Mouse (Mus musculus) stomach, postnatal 0 days (tissue): ENCODE measurements around the gene Pros1. TPM values are rescaled to one million over a fixed set of nuclear protein-coding genes. Genes with fewer than 3 reads are reported as not detected.

Experiments
- ATAC-seq: fragments of 200-750 bp; cut with Nextera tagmentation; 2 replicates; pipeline ENCODE4 v1.8.0; 2017; ENCODE audit not compliant: low FRiP score, low TSS enrichment
- DNase-seq: peaks from one replicate; pipeline ENCODE4 v3.0.0-alpha.2; 2016; ENCODE audit warnings: low spot score
- H3K27ac ChIP-seq: fragments of 300-500 bp; sonication (generic); replicated peaks from 2 replicates; pipeline ENCODE4 v1.5.1; 2014; ENCODE audit warnings: mild to moderate bottlenecking, control low read depth
- H3K27me3 ChIP-seq: fragments of 300-500 bp; sonication (generic); 2 replicates; pipeline ENCODE4 v1.6.1; 2014; ENCODE audit warnings: low read length; ENCODE audit not compliant: control insufficient read depth, insufficient read depth
- H3K36me3 ChIP-seq: fragments of 300-500 bp; sonication (generic); 2 replicates; pipeline ENCODE4 v1.6.1; 2014; ENCODE audit warnings: low read length, mixed read lengths; ENCODE audit not compliant: control insufficient read depth, insufficient read depth
- H3K4me1 ChIP-seq: fragments of 300-500 bp; sonication (generic); replicated peaks from 2 replicates; pipeline ENCODE4 v1.6.1; 2014; ENCODE audit warnings: antibody characterized with exemption; ENCODE audit not compliant: control insufficient read depth, insufficient read depth
- H3K4me2 ChIP-seq: fragments of 300-500 bp; sonication (generic); replicated peaks from 2 replicates; pipeline ENCODE4 v1.6.1; 2014; ENCODE audit warnings: low read depth, mild to moderate bottlenecking, control low read depth, moderate library complexity
- H3K4me3 ChIP-seq: fragments of 300-500 bp; sonication (generic); 2 replicates; pipeline ENCODE4 v1.5.1; 2014; ENCODE audit warnings: low read depth, low read length, control low read depth
- H3K9ac ChIP-seq: fragments of 300-500 bp; sonication (generic); 2 replicates; pipeline ENCODE4 v1.6.1; 2014; ENCODE audit warnings: mild to moderate bottlenecking, low read length, control low read depth, mixed read lengths
- H3K9me3 ChIP-seq: fragments of 300-500 bp; sonication (generic); 2 replicates; pipeline ENCODE4 v1.6.1; 2016; ENCODE audit warnings: low read length; ENCODE audit not compliant: control insufficient read depth
- CTCF ChIP-seq: IDR thresholded peaks from 2 replicates; pipeline ENCODE4 v1.5.1; 2016; ENCODE audit warnings: antibody characterized with exemption, low read depth, mild to moderate bottlenecking, moderate library complexity
- EP300 ChIP-seq: optimal IDR thresholded peaks from 2 replicates; pipeline ENCODE3; 2016; ENCODE audit warnings: antibody characterized with exemption
- WGBS: fragments of 180-500 bp; shearing (Covaris S2); extraction: QIAGEN DNeasy Blood & Tissue Kit; methylation state at CpG from one replicate; pipeline ENCODE4 v1.1.7; 2014; 5-methylcytosine and 5-hydroxymethylcytosine counted together
- polyA plus RNA-seq: library from polyadenylated mRNA; unstranded; fragments of >200 nt; fragmentation: Nextera tagmentation; extraction: Ambion mirVana; gene quantifications from 2 replicates; pipeline ENCODE4 v1.2.1, GENCODE M21; 2015

Gene Pros1
- polyA plus RNA-seq, 1 experiment from 2014 or later = 24.9 TPM

- H3K4me3 ChIP-seq = no peak overlapping the region
- H3K4me1 ChIP-seq = no peaks in the 10 kb centered on the region
- no peak overlapping the region for H3K4me2 ChIP-seq
- no peaks in the 10 kb centered on the region for H3K27me3 ChIP-seq
- no peaks in the 10 kb centered on the region for H3K9me3 ChIP-seq
- 89% methylated on average over 6 of the region's 6 CpGs for WGBS
- ATAC-seq (no peak), DNase-seq (no peak)
- no peaks in the 10 kb centered on the region for H3K36me3 ChIP-seq
- no peak for TF ChIP-seq EP300
- no peak for TF ChIP-seq CTCF
- H3K9ac ChIP-seq = no peak overlapping the region
- H3K27ac ChIP-seq = no peak overlapping the region
These were observed 77.2 kb downstream of the Pros1 start for GRCm38 (mm10) chr16:62931341-62931740.

- WGBS = 54% methylated on average over 11 of the region's 11 CpGs
- no peak for ATAC-seq
- TF ChIP-seq EP300 = no peak
- TF ChIP-seq CTCF = no peak
- Histone ChIP-seq H3K4me3 (no peak overlapping the region), H3K9me3 (no peaks in the 10 kb centered on the region), H3K9ac (no peak overlapping the region), H3K4me2 (no peak overlapping the region), H3K27me3 (no peaks in the 10 kb centered on the region), H3K36me3 (no peaks in the 10 kb centered on the region), H3K27ac (no peak overlapping the region), H3K4me1 (no peaks in the 10 kb centered on the region)
- no peak for DNase-seq
These were observed 82.2 kb downstream of the Pros1 start for GRCm38 (mm10) chr16:62936316-62936715.

GRCm38 (mm10) chr16:62940388-62941003 is 86.4 kb downstream of the Pros1 start:
- Histone ChIP-seq H3K9ac (no peak overlapping the region), H3K36me3 (no peaks in the 10 kb centered on the region), H3K4me2 (0 out of 2 replicates have a peak overlapping the region, but pooled peaks have one; percentile 12), H3K27me3 (no peaks in the 10 kb centered on the region), H3K4me3 (no peak overlapping the region), H3K4me1 (no peaks in the 10 kb centered on the region), H3K27ac (no peak overlapping the region), H3K9me3 (no peaks in the 10 kb centered on the region)
- peak; percentile 71 for DNase-seq
- TF ChIP-seq CTCF (peak; percentile 94), EP300 (no peak)
- peak; percentile 74; the same call in 1 of the 2 replicates for ATAC-seq
- 17% methylated on average over 16 of the region's 16 CpGs for WGBS

- no peak for DNase-seq
- no peak overlapping the region for H3K9ac ChIP-seq
- ATAC-seq = no peak
- no peaks in the 10 kb centered on the region for H3K27me3 ChIP-seq
- no peak overlapping the region for H3K4me3 ChIP-seq
- H3K36me3 ChIP-seq = no peaks in the 10 kb centered on the region
- H3K27ac ChIP-seq = no peak overlapping the region
- 81% methylated on average over 10 of the region's 10 CpGs for WGBS
- no peak for TF ChIP-seq EP300
- no peak for TF ChIP-seq CTCF
- H3K4me2 ChIP-seq = no peak overlapping the region
- H3K9me3 ChIP-seq = no peaks in the 10 kb centered on the region
- no peaks in the 10 kb centered on the region for H3K4me1 ChIP-seq
These were observed 87.7 kb downstream of the Pros1 start for GRCm38 (mm10) chr16:62941763-62942162.

- ATAC-seq = no peak
- Histone ChIP-seq H3K4me2 (no peak overlapping the region), H3K4me3 (no peak overlapping the region), H3K27ac (no peak overlapping the region), H3K36me3 (no peaks in the 10 kb centered on the region), H3K4me1 (no peaks in the 10 kb centered on the region), H3K9me3 (no peaks in the 10 kb centered on the region), H3K27me3 (no peaks in the 10 kb centered on the region), H3K9ac (no peak overlapping the region)
- TF ChIP-seq EP300 (no peak), CTCF (no peak)
- WGBS = 65% methylated on average over 16 of the region's 16 CpGs
- no peak for DNase-seq
These were observed 88.6 kb downstream of the Pros1 start for GRCm38 (mm10) chr16:62942418-62943410.
